Mouse (Mus musculus) liver, embryonic 14.5 days (tissue): ENCODE data around the gene Ncoa6.

ENCODE experiments used
- CTCF ChIP-seq: IDR thresholded peaks from 2 replicates; pipeline ENCODE4 v1.5.1; 2016; ENCODE audit warnings: antibody characterized with exemption, low read depth, control low read depth
- EP300 ChIP-seq: IDR thresholded peaks from 2 replicates; pipeline ENCODE4 v1.6.1; 2016; ENCODE audit warnings: antibody characterized with exemption, low read depth

GRCm38 (mm10) chr2:155400276-155400675 lies 73.4 kb downstream of the Ncoa6 start:
- TF ChIP-seq CTCF: no peak
- TF ChIP-seq EP300: no peak
